Mouse (Mus musculus): ENCODE measurements around the gene Hexb. TPM values are rescaled to one million over a fixed set of nuclear protein-coding genes. Genes with fewer than 3 reads are reported as not detected.

The Hexb gene
- polyA plus RNA-seq, 1 experiment from 2014 or later = 33.8 TPM

DNA sequence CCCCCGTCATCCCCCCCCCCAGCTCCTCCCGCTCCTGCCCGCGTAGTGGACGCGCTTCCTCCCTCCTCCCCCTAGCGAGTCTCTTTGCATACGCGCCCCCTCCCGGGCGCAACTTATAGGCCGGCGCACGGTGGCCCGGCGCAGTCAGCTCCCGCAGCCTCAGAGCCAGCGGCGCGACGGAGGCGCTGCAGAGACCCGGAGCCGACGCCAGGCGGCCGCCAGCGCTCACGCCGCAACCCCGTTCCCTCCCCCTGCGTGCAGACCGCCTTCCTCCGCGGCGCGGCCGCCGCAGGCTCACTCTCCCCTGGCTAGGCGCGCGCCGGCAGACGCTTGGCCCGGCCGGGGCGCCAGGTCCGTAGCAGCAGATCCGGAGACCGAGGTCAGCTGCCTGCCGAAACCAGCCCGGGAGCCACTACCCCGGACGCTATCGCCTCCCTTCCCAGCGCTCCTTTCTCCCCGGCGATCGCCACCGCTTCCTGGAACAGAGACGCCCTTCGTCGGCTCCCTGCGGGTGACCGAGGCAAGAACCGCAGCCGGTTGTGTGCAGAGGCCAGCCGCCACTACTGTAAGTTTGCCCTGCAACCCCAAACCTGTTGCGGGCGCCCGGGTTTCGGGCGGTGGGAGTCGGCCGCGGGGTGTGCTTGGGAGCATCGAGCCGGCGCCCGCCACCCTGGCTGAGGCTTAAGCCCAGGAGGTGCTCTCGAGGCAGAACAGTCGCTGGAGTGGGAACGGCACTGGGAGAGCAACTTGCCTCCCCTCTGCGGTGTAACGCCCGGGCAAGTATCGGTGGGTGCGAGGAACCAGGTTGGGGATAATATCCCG is 43.0 kb upstream of the Hexb start, which contains the start of gene Enc1:
Gene Enc1, plus strand, starts transcription at position 141 of the 822 bp plus-strand sequence.
- Histone ChIP-seq H3K4me3 (ENCODE audit: low read depth, low read length) (peak within 1 kb of the TSS; percentile 92), H3K4me1 (ENCODE audit: control insufficient read depth, insufficient read depth, low read length) (peaks cover 28% of the 10 kb centered on the region), H3K27ac (ENCODE audit: low read length) (peak within 1 kb of the TSS; percentile 98), H3K9ac (replicated peaks; ENCODE audit: low read depth, low read length) (peak within 1 kb of the TSS; percentile 94), H3K36me3 (ENCODE audit: control insufficient read depth, insufficient read depth, low read length) (peaks cover 13% of the 10 kb centered on the region), H3K4me2 (replicated peaks; ENCODE audit: low read depth, low read length) (peak within 1 kb of the TSS; percentile 96), H3K27me3 (ENCODE audit: control insufficient read depth, insufficient read depth, low read length) (no peaks in the 10 kb centered on the region), H3K9me3 (ENCODE audit: control insufficient read depth, low read depth, low read length) (no peaks in the 10 kb centered on the region)
- WGBS = 0% methylated on average over 71 of the region's 89 CpGs
- peak; percentile 87 for ATAC-seq (ENCODE audit: insufficient number of reproducible peaks, insufficient read depth, low FRiP score, low read depth)

DNA sequence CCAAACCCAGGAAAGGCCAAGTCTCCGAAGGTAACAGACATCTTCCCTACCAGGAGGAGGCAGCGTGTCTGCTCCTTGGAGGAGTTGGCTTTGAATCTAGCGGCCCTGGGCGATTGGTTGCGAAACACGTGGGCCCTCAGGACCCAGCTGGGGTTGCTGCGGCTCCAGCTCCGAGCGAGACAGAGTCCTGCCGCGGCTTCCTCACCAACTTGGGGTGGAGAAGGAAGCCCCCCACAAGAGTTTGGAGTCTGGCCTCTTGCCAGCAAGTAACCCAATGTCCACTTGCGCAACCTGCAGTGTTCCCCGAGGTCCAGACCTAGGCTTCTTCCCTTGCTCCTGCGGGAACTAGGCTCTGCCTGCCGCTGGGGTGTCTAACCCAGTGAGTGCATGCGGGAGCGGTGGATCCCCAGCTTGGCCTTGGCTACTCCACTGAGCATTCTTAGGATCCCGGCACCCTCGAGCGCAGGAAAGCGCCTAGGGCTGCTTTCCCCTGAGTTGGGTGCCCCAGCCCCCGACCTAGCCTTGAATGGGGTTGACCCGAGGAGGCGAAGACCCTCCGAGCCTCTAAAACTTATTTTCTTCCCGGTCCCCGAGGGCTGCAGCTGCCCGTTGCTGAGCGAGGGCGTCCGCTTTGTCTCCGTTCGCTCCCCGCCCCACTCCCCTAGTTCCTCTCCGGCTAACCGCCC is 42.3 kb upstream of the Hexb start:
- peak overlapping the region; percentile 79 for H3K9ac ChIP-seq (replicated peaks; ENCODE audit: low read depth, low read length)
- H3K4me2 ChIP-seq (replicated peaks; ENCODE audit: low read depth, low read length) = peak overlapping the region; percentile 96
- H3K4me1 ChIP-seq (ENCODE audit: control insufficient read depth, insufficient read depth, low read length) = peaks cover 28% of the 10 kb centered on the region
- peaks cover 5% of the 10 kb centered on the region; the same call in 1 of the 2 replicates for H3K36me3 ChIP-seq (ENCODE audit: control insufficient read depth, insufficient read depth, low read length)
- no peaks in the 10 kb centered on the region for H3K27me3 ChIP-seq (ENCODE audit: control insufficient read depth, insufficient read depth, low read length)
- WGBS = under 1% methylated on average over 35 of the region's 36 CpGs
- peak overlapping the region; percentile 92 for H3K4me3 ChIP-seq (ENCODE audit: low read depth, low read length)
- no peaks in the 10 kb centered on the region for H3K9me3 ChIP-seq (ENCODE audit: control insufficient read depth, low read depth, low read length)
- H3K27ac ChIP-seq (ENCODE audit: low read length) = peak overlapping the region; percentile 98
- ATAC-seq (ENCODE audit: insufficient number of reproducible peaks, insufficient read depth, low FRiP score, low read depth) = peak; percentile 64

DNA sequence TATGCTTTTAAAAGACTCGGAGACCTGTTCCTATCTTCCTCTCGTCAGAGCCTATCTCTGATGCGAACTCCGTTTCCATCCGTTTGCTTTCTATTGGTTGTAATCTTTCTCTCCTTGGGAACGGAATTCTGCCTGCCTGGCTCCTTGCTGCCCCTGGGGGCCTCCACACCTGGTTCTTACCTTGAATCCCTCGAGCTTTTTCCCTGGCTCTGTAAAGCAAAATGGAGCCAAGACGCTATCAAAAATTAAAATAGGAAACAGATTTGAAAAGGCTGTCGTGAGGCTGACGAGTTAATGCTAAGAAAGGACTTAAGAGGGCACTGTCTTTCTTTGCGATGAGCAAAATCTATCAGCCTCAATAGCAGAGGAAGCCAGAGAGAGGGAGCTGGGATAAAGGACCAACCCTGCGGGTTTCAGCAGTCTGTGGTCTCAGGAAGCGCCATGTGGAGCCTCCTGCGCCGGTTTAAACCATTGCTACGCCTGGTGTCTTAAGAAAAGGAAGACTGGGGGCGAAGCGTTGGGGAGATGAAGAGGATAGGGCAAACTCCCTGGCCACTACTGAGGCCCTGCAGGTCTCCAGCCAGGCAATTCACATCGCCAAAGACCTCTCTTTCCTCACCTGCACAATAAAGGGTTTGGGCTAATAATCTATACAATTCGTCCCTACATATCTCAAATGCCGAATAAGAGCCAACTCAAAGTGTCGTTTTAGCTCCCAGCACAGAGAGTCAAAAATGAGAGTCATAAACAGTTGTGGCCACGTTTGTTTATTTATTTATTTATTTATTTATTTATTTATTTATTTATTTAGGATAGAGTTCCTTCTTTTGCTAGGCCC is 41.4 kb upstream of the Hexb start:
- H3K4me1 ChIP-seq (ENCODE audit: control insufficient read depth, insufficient read depth, low read length) = peaks cover 28% of the 10 kb centered on the region
- no peaks in the 10 kb centered on the region for H3K36me3 ChIP-seq (ENCODE audit: control insufficient read depth, insufficient read depth, low read length)
- ATAC-seq (ENCODE audit: insufficient number of reproducible peaks, insufficient read depth, low FRiP score, low read depth) = no peak
- peak overlapping the region; percentile 96 for H3K4me2 ChIP-seq (replicated peaks; ENCODE audit: low read depth, low read length)
- no peak overlapping the region; the same call in 1 of the 2 replicates for H3K4me3 ChIP-seq (ENCODE audit: low read depth, low read length)
- peak overlapping the region; percentile 98 for H3K27ac ChIP-seq (ENCODE audit: low read length)
- peak overlapping the region; percentile 79; the same call in 1 of the 2 replicates for H3K9ac ChIP-seq (replicated peaks; ENCODE audit: low read depth, low read length)
- 7% methylated on average over 23 of the region's 23 CpGs for WGBS
- no peaks in the 10 kb centered on the region for H3K27me3 ChIP-seq (ENCODE audit: control insufficient read depth, insufficient read depth, low read length)
- no peaks in the 10 kb centered on the region for H3K9me3 ChIP-seq (ENCODE audit: control insufficient read depth, low read depth, low read length)

DNA sequence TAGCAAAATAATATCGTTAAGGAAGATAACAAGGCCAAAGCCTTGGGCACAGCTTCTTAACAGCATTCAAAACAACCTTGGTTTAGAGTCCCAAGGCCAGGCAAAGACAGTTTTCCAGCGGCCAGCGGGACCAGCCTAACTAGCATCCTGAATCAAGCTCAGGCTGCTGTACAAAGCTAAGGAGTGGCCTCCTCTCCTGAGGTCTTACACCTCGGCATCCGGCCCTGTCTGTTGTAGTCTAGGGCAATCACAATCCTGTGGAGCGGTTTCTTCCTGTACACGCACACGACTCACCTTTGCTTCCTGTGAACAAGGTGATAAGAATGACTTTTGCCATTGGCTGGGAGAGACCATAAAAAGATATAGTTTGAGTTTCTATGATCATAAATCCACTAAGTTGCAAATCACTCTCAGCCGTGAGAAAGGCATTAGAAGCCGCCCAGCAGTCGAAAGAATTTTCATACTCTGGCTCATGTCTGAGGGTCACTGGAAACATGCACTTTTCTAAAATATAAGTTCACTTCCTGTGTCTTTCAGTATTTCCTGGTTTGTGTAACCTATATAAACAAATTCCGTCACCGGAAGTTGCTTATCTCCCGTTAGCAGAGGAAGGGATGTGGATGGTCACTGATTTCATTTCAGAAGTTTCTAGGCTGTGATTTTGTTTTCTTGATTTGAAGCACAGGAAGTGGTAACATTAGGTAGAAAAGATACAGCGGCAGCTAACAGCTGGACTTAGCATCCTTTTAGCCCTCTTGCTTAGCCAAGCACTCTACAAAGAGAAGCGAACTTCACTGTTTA is 40.2 kb upstream of the Hexb start:
- peaks cover 17% of the 10 kb centered on the region for H3K4me1 ChIP-seq (ENCODE audit: control insufficient read depth, insufficient read depth, low read length)
- no peaks in the 10 kb centered on the region for H3K27me3 ChIP-seq (ENCODE audit: control insufficient read depth, insufficient read depth, low read length)
- no peak overlapping the region for H3K4me2 ChIP-seq (replicated peaks; ENCODE audit: low read depth, low read length)
- H3K27ac ChIP-seq (ENCODE audit: low read length) = peak overlapping the region; percentile 48; the same call in 1 of the 2 replicates
- H3K36me3 ChIP-seq (ENCODE audit: control insufficient read depth, insufficient read depth, low read length) = no peaks in the 10 kb centered on the region
- H3K4me3 ChIP-seq (ENCODE audit: low read depth, low read length) = no peak overlapping the region
- no peak for ATAC-seq (ENCODE audit: insufficient number of reproducible peaks, insufficient read depth, low FRiP score, low read depth)
- H3K9ac ChIP-seq (replicated peaks; ENCODE audit: low read depth, low read length) = no peak overlapping the region
- whole genome bisulfite sequencing = 44% methylated on average over 16 of the region's 16 CpGs
- H3K9me3 ChIP-seq (ENCODE audit: control insufficient read depth, low read depth, low read length) = no peaks in the 10 kb centered on the region

DNA sequence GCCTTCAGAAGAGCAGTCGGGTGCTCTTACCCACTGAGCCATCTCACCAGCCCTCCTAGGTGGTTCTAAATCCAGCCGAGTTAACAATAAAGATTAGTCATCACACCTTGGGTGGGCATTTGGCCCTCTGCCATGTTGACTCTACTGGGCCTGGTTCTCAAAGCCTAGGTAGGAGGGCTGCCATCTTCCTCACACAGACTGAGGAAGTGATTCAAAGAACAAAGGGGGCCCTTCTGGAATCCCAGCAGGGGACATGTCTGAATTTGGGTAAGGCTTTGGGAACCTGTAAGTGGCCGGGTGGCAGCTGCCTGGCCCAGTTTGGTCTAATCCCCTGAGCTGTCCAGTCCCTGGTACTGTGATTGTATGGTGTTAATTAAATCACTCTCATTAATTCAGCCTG is 39.5 kb upstream of the Hexb start:
- no peak for ATAC-seq (ENCODE audit: insufficient number of reproducible peaks, insufficient read depth, low FRiP score, low read depth)
- no peak overlapping the region for H3K9ac ChIP-seq (replicated peaks; ENCODE audit: low read depth, low read length)
- H3K36me3 ChIP-seq (ENCODE audit: control insufficient read depth, insufficient read depth, low read length) = no peaks in the 10 kb centered on the region
- H3K27ac ChIP-seq (ENCODE audit: low read length) = peak overlapping the region; percentile 48; the same call in 1 of the 2 replicates
- H3K27me3 ChIP-seq (ENCODE audit: control insufficient read depth, insufficient read depth, low read length) = no peaks in the 10 kb centered on the region
- peaks cover 11% of the 10 kb centered on the region; the same call in 1 of the 2 replicates for H3K4me1 ChIP-seq (ENCODE audit: control insufficient read depth, insufficient read depth, low read length)
- no peak overlapping the region for H3K4me2 ChIP-seq (replicated peaks; ENCODE audit: low read depth, low read length)
- no peaks in the 10 kb centered on the region for H3K9me3 ChIP-seq (ENCODE audit: control insufficient read depth, low read depth, low read length)
- WGBS = 54% methylated on average over 3 of the region's 3 CpGs
- no peak overlapping the region for H3K4me3 ChIP-seq (ENCODE audit: low read depth, low read length)

DNA sequence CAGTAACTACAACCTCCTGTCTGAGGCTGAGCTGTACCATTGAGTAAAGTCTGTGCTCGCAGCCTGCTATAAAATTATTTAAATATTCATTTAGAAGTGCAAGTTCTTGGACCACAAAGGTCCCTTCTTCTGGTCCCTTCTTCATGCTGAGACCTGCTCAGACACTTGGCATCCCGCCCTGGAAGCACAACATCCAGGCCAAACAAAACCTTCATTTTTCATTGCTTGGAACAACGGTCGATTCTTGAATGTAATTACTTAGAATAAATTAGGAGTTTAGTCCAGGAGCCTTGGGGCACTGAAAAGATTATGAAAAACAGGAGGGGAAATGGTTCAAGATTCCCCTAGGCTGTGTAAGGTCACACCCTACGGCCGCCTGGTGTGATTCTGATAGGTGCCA is 37.8 kb upstream of the Hexb start:
- Histone ChIP-seq H3K36me3 (ENCODE audit: control insufficient read depth, insufficient read depth, low read length) (no peaks in the 10 kb centered on the region), H3K4me1 (ENCODE audit: control insufficient read depth, insufficient read depth, low read length) (peaks cover 4% of the 10 kb centered on the region; the same call in 1 of the 2 replicates), H3K9ac (replicated peaks; ENCODE audit: low read depth, low read length) (no peak overlapping the region), H3K27me3 (ENCODE audit: control insufficient read depth, insufficient read depth, low read length) (no peaks in the 10 kb centered on the region), H3K4me2 (replicated peaks; ENCODE audit: low read depth, low read length) (no peak overlapping the region), H3K9me3 (ENCODE audit: control insufficient read depth, low read depth, low read length) (no peaks in the 10 kb centered on the region), H3K27ac (ENCODE audit: low read length) (no peak overlapping the region), H3K4me3 (ENCODE audit: low read depth, low read length) (no peak overlapping the region)
- WGBS = 78% methylated on average over 6 of the region's 6 CpGs
- no peak for ATAC-seq (ENCODE audit: insufficient number of reproducible peaks, insufficient read depth, low FRiP score, low read depth)

DNA sequence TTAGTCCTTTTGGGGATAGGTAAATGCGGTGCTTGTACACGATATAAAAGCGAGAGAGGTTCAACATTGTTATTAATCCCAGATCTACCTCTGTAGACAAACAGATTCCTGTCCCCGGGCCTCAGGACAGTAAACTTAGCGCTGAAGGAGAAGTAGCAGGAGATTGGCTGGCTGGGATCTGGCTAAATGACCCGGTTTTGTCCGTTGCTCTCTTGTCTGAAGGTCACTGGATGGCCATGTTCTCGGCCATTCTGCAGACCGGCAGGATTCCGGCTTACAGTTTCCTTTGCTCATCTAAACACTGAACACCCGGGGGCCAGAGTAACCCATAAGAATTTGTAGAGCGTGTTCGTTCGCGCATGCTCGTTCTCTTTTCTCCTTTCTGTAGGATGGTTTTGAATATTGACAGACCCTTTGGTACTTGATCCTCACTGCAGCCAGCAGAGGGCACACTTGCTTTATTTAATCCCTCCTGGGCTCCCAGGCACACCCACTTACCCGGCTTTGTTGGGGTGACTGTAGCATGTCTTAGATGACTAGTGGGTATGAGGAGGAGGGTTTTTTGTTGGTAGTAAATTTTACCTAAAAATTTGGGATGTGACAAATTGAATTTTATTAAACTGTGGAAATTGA is 36.7 kb upstream of the Hexb start:
- WGBS = 15% methylated on average over 17 of the region's 17 CpGs
- H3K27ac ChIP-seq (ENCODE audit: low read length) = no peak overlapping the region
- H3K9me3 ChIP-seq (ENCODE audit: control insufficient read depth, low read depth, low read length) = no peaks in the 10 kb centered on the region
- no peaks in the 10 kb centered on the region for H3K27me3 ChIP-seq (ENCODE audit: control insufficient read depth, insufficient read depth, low read length)
- 0 out of 2 replicates have a peak overlapping the region, but pooled peaks have one; percentile 4 for H3K9ac ChIP-seq (replicated peaks; ENCODE audit: low read depth, low read length)
- no peaks in the 10 kb centered on the region for H3K36me3 ChIP-seq (ENCODE audit: control insufficient read depth, insufficient read depth, low read length)
- H3K4me1 ChIP-seq (ENCODE audit: control insufficient read depth, insufficient read depth, low read length) = peaks cover 3% of the 10 kb centered on the region; the same call in 1 of the 2 replicates
- ATAC-seq (ENCODE audit: insufficient number of reproducible peaks, insufficient read depth, low FRiP score, low read depth) = peak; percentile 60; the same call in 1 of the 2 replicates
- peak overlapping the region; percentile 49 for H3K4me2 ChIP-seq (replicated peaks; ENCODE audit: low read depth, low read length)
- H3K4me3 ChIP-seq (ENCODE audit: low read depth, low read length) = peak overlapping the region; percentile 24; the same call in 1 of the 2 replicates
